Mouse (Mus musculus): ENCODE data around the gene Gpam.

DNA sequence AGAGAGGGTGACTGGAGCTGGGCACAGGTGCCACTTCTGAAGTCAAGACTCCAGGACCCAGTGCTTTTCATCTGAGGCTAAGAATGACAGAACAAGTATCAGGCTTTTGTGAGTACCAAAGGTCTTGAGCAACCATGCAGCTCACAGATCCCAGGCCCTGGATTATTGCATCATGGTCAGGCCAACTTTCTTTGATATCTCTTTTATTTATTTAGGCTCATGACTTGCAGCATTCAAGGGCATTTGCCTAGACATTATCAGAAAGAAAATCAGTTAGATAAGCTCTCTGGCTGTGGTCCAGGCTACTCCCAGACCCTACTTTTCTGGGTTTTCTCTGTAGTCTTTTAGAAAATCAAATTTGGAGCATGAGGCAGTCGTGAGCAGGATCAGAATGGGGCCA, 4.7 kb upstream of the Gpam start:
- TF ChIP-seq CTCF (IDR thresholded peaks at IDR 0.05; ENCODE audit: control insufficient read depth, insufficient read depth, low read length) (no peak), POLR2A (IDR thresholded peaks at IDR 0.05; ENCODE audit: borderline replicate concordance, control insufficient read depth, low read depth, low read length) (no peak)
